Mouse (Mus musculus): ENCODE results near the gene Kcnf1. TPM values are rescaled to one million over a fixed set of nuclear protein-coding genes. Genes with fewer than 3 reads are reported as not detected.
"Not testable (repeated sequence)": the region's sequence is repeated elsewhere in the genome, so short reads cannot be mapped to it uniquely, and the experiment has no call there.

Gene Kcnf1
- total RNA-seq, 2 experiments from 2014 or later: not detected

GRCm38 (mm10) chr12:17166116-17166515, 10.6 kb downstream of the Kcnf1 start:
- no peak for ATAC-seq (replicated peaks; ENCODE audit: low FRiP score, poor library complexity, severe bottlenecking)

GRCm38 (mm10) chr12:17163996-17164395, 12.7 kb downstream of the Kcnf1 start:
- no peak for ATAC-seq (replicated peaks; ENCODE audit: low FRiP score, poor library complexity, severe bottlenecking)

- ATAC-seq (replicated peaks; ENCODE audit: low FRiP score, poor library complexity, severe bottlenecking): no peak
These were observed 17.1 kb downstream of the Kcnf1 start for GRCm38 (mm10) chr12:17159549-17159948.

GRCm38 (mm10) chr12:17157558-17157957, 19.1 kb downstream of the Kcnf1 start:
- no peak for ATAC-seq (replicated peaks; ENCODE audit: low FRiP score, poor library complexity, severe bottlenecking)

- ATAC-seq (replicated peaks; ENCODE audit: low FRiP score, poor library complexity, severe bottlenecking): no peak
These were observed 20.9 kb downstream of the Kcnf1 start for GRCm38 (mm10) chr12:17155781-17156180.

GRCm38 (mm10) chr12:17152840-17153239, 23.8 kb downstream of the Kcnf1 start:
- no peak for ATAC-seq (replicated peaks; ENCODE audit: low FRiP score, poor library complexity, severe bottlenecking)

GRCm38 (mm10) chr12:17148920-17149319, 27.8 kb downstream of the Kcnf1 start:
- ATAC-seq (replicated peaks; ENCODE audit: low FRiP score, poor library complexity, severe bottlenecking): no peak

- no peak for ATAC-seq (replicated peaks; ENCODE audit: low FRiP score, poor library complexity, severe bottlenecking)
These were observed 34.9 kb downstream of the Kcnf1 start for GRCm38 (mm10) chr12:17141791-17142190.

- no peak for ATAC-seq (replicated peaks; ENCODE audit: low FRiP score, poor library complexity, severe bottlenecking)
These were observed 36.3 kb downstream of the Kcnf1 start for GRCm38 (mm10) chr12:17140436-17140835.

GRCm38 (mm10) chr12:17134546-17135096, 42.1 kb downstream of the Kcnf1 start:
- ATAC-seq (replicated peaks; ENCODE audit: low FRiP score, poor library complexity, severe bottlenecking): no peak

GRCm38 (mm10) chr12:17132243-17132642, 44.4 kb downstream of the Kcnf1 start:
- no peak for ATAC-seq (replicated peaks; ENCODE audit: low FRiP score, poor library complexity, severe bottlenecking)

GRCm38 (mm10) chr12:17131563-17131962, 45.1 kb downstream of the Kcnf1 start:
- no peak for ATAC-seq (replicated peaks; ENCODE audit: low FRiP score, poor library complexity, severe bottlenecking)

- not testable (repeated sequence) for ATAC-seq (replicated peaks; ENCODE audit: low FRiP score, poor library complexity, severe bottlenecking)
These were observed 53.8 kb downstream of the Kcnf1 start for GRCm38 (mm10) chr12:17122881-17123280.

Other genes starting within 250 kb of the Kcnf1 start
- 55.1 and 61.2 TPM in 2 replicates for gene Pqlc3, start 176.5 kb downstream of the Kcnf1 start, total RNA-seq (2015; ENCODE audit: low replicate concordance)
- 32.4 and 34.7 TPM in 2 replicates for gene Pqlc3, start 176.5 kb downstream of the Kcnf1 start, total RNA-seq (2017; ENCODE audit: low replicate concordance)
- gene 2410004P03Rik, start 165.2 kb downstream of the Kcnf1 start, total RNA-seq (2015; ENCODE audit: low replicate concordance): not detected in 2 replicates
- gene 2410004P03Rik, start 165.2 kb downstream of the Kcnf1 start, total RNA-seq (2017; ENCODE audit: low replicate concordance): not detected in 2 replicates
- 50.1 and 54.5 TPM in 2 replicates for gene Pdia6, start 89.7 kb upstream of the Kcnf1 start, total RNA-seq (2015; ENCODE audit: low replicate concordance)
- 51.6 and 57.5 TPM in 2 replicates for gene Pdia6, start 89.7 kb upstream of the Kcnf1 start, total RNA-seq (2017; ENCODE audit: low replicate concordance)
- gene Atp6v1c2, start 152.5 kb upstream of the Kcnf1 start, total RNA-seq (2015; ENCODE audit: low replicate concordance): not detected in 2 replicates
- not detected in 2 replicates for gene Atp6v1c2, start 152.5 kb upstream of the Kcnf1 start, total RNA-seq (2017; ENCODE audit: low replicate concordance)
- gene Nol10, start 171.6 kb upstream of the Kcnf1 start, total RNA-seq (2015; ENCODE audit: low replicate concordance): 4.2 and 8.6 TPM in 2 replicates
- 3.1 and 5.6 TPM in 2 replicates for gene Nol10, start 171.6 kb upstream of the Kcnf1 start, total RNA-seq (2017; ENCODE audit: low replicate concordance)

Data from erythroid progenitor cell, adult 5-6 weeks (primary cell).